Mouse (Mus musculus): ENCODE results near the gene Colgalt2. TPM values are rescaled to one million over a fixed set of nuclear protein-coding genes. Genes with fewer than 3 reads are reported as not detected.
A peak's percentile ranks its signal among the peaks of the same experiment; 100 is the strongest.

Colgalt2 gene
- polyA plus RNA-seq, 1 experiment = 0.32 TPM

GRCm38 (mm10) chr1:152506726-152507125 lies 107.1 kb downstream of the Colgalt2 start:
- Histone ChIP-seq H3K27me3 (ENCODE audit: control insufficient read depth, insufficient read depth, low read length) (no peaks in the 10 kb centered on the region), H3K4me1 (ENCODE audit: control insufficient read depth, insufficient read depth, insufficient read length) (no peaks in the 10 kb centered on the region), H3K36me3 (ENCODE audit: control insufficient read depth, insufficient read depth, low read length) (no peaks in the 10 kb centered on the region), H3K4me3 (ENCODE audit: extremely low read depth, insufficient read depth, insufficient read length) (no peak overlapping the region), H3K27ac (ENCODE audit: insufficient read depth, low read length) (no peak overlapping the region)
- no peak for DNase-seq (ENCODE audit: low read depth in 1 of 2, low spot score in 2 of 2)
- 93% methylated on average over 7 of the region's 7 CpGs for WGBS
- TF ChIP-seq CTCF (IDR thresholded peaks at IDR 0.05; ENCODE audit: extremely low read depth, insufficient read depth, insufficient read length, insufficient replicate concordance) = no peak
- no peak for TF ChIP-seq POLR2A (IDR thresholded peaks at IDR 0.05; ENCODE audit: low read depth, low read length)

- 92% methylated on average over 11 of the region's 11 CpGs for WGBS
- TF ChIP-seq CTCF (IDR thresholded peaks at IDR 0.05; ENCODE audit: extremely low read depth, insufficient read depth, insufficient read length, insufficient replicate concordance) = no peak
- no peak for TF ChIP-seq POLR2A (IDR thresholded peaks at IDR 0.05; ENCODE audit: low read depth, low read length)
- no peaks in the 10 kb centered on the region for H3K27me3 ChIP-seq (ENCODE audit: control insufficient read depth, insufficient read depth, low read length)
- H3K4me3 ChIP-seq (ENCODE audit: extremely low read depth, insufficient read depth, insufficient read length) = no peak overlapping the region
- H3K36me3 ChIP-seq (ENCODE audit: control insufficient read depth, insufficient read depth, low read length) = no peaks in the 10 kb centered on the region
- H3K4me1 ChIP-seq (ENCODE audit: control insufficient read depth, insufficient read depth, insufficient read length) = no peaks in the 10 kb centered on the region
- no peak for DNase-seq (ENCODE audit: low read depth in 1 of 2, low spot score in 2 of 2)
- no peak overlapping the region for H3K27ac ChIP-seq (ENCODE audit: insufficient read depth, low read length)
These were observed 109.0 kb downstream of the Colgalt2 start for GRCm38 (mm10) chr1:152508481-152509220.

- Histone ChIP-seq H3K36me3 (ENCODE audit: control insufficient read depth, insufficient read depth, low read length) (no peaks in the 10 kb centered on the region), H3K4me1 (ENCODE audit: control insufficient read depth, insufficient read depth, insufficient read length) (no peaks in the 10 kb centered on the region), H3K27me3 (ENCODE audit: control insufficient read depth, insufficient read depth, low read length) (no peaks in the 10 kb centered on the region), H3K4me3 (ENCODE audit: extremely low read depth, insufficient read depth, insufficient read length) (no peak overlapping the region), H3K27ac (ENCODE audit: insufficient read depth, low read length) (no peak overlapping the region)
- WGBS = 71% methylated on average over 4 of the region's 4 CpGs
- TF ChIP-seq POLR2A (IDR thresholded peaks at IDR 0.05; ENCODE audit: low read depth, low read length) (no peak), CTCF (IDR thresholded peaks at IDR 0.05; ENCODE audit: extremely low read depth, insufficient read depth, insufficient read length, insufficient replicate concordance) (peak; percentile 19; the same call in 1 of the 2 replicates)
- peak in 1 of 2 experiments; percentile 22 for DNase-seq (ENCODE audit: low read depth in 1 of 2, low spot score in 2 of 2)
These were observed 111.6 kb downstream of the Colgalt2 start for GRCm38 (mm10) chr1:152511237-152511636.

GRCm38 (mm10) chr1:152514256-152514655 lies 114.6 kb downstream of the Colgalt2 start:
- H3K27me3 ChIP-seq (ENCODE audit: control insufficient read depth, insufficient read depth, low read length) = no peaks in the 10 kb centered on the region
- H3K4me3 ChIP-seq (ENCODE audit: extremely low read depth, insufficient read depth, insufficient read length) = no peak overlapping the region
- H3K36me3 ChIP-seq (ENCODE audit: control insufficient read depth, insufficient read depth, low read length) = 0 out of 2 replicates have a peak, but pooled peaks cover 1% of the 10 kb centered on the region
- H3K4me1 ChIP-seq (ENCODE audit: control insufficient read depth, insufficient read depth, insufficient read length) = no peaks in the 10 kb centered on the region
- no peak overlapping the region for H3K27ac ChIP-seq (ENCODE audit: insufficient read depth, low read length)
- WGBS = 84% methylated on average over 4 of the region's 4 CpGs
- DNase-seq (ENCODE audit: low read depth in 1 of 2, low spot score in 2 of 2) = no peak
- TF ChIP-seq POLR2A (IDR thresholded peaks at IDR 0.05; ENCODE audit: low read depth, low read length) (no peak), CTCF (IDR thresholded peaks at IDR 0.05; ENCODE audit: extremely low read depth, insufficient read depth, insufficient read length, insufficient replicate concordance) (no peak)

- Histone ChIP-seq H3K27ac (ENCODE audit: insufficient read depth, low read length) (no peak overlapping the region), H3K36me3 (ENCODE audit: control insufficient read depth, insufficient read depth, low read length) (0 out of 2 replicates have a peak, but pooled peaks cover 1% of the 10 kb centered on the region), H3K4me3 (ENCODE audit: extremely low read depth, insufficient read depth, insufficient read length) (no peak overlapping the region), H3K4me1 (ENCODE audit: control insufficient read depth, insufficient read depth, insufficient read length) (no peaks in the 10 kb centered on the region), H3K27me3 (ENCODE audit: control insufficient read depth, insufficient read depth, low read length) (no peaks in the 10 kb centered on the region)
- no peak for TF ChIP-seq CTCF (IDR thresholded peaks at IDR 0.05; ENCODE audit: extremely low read depth, insufficient read depth, insufficient read length, insufficient replicate concordance)
- TF ChIP-seq POLR2A (IDR thresholded peaks at IDR 0.05; ENCODE audit: low read depth, low read length) = no peak
- DNase-seq (ENCODE audit: low read depth in 1 of 2, low spot score in 2 of 2) = no peak
- 82% methylated on average over 4 of the region's 4 CpGs for WGBS
These were observed 117.5 kb downstream of the Colgalt2 start for GRCm38 (mm10) chr1:152517057-152517570.

GRCm38 (mm10) chr1:152518971-152519370 lies 119.3 kb downstream of the Colgalt2 start:
- WGBS = 94% methylated on average over 8 of the region's 8 CpGs
- H3K4me3 ChIP-seq (ENCODE audit: extremely low read depth, insufficient read depth, insufficient read length) = no peak overlapping the region
- H3K4me1 ChIP-seq (ENCODE audit: control insufficient read depth, insufficient read depth, insufficient read length) = no peaks in the 10 kb centered on the region
- TF ChIP-seq POLR2A (IDR thresholded peaks at IDR 0.05; ENCODE audit: low read depth, low read length) = no peak
- no peak for TF ChIP-seq CTCF (IDR thresholded peaks at IDR 0.05; ENCODE audit: extremely low read depth, insufficient read depth, insufficient read length, insufficient replicate concordance)
- no peak overlapping the region for H3K27ac ChIP-seq (ENCODE audit: insufficient read depth, low read length)
- H3K27me3 ChIP-seq (ENCODE audit: control insufficient read depth, insufficient read depth, low read length) = no peaks in the 10 kb centered on the region
- 0 out of 2 replicates have a peak, but pooled peaks cover 1% of the 10 kb centered on the region for H3K36me3 ChIP-seq (ENCODE audit: control insufficient read depth, insufficient read depth, low read length)
- DNase-seq (ENCODE audit: low read depth in 1 of 2, low spot score in 2 of 2) = no peak

Measured in spleen, adult 2 months (tissue).